Mouse (Mus musculus): ENCODE data around the gene Timm17b. TPM values are rescaled to one million over a fixed set of nuclear protein-coding genes. Genes with fewer than 3 reads are reported as not detected.

Timm17b gene
- polyA plus RNA-seq (2015; fragmentation: Nextera tagmentation; extraction: Ambion mirVana): 82.3 and 88.9 TPM in 2 replicates

GRCm38 (mm10) chrX:7898880-7899874, at the start of gene Timm17b, which contains the start of gene Pqbp1:
Gene Timm17b (plus strand): TSS chrX:7899357.
Gene Pqbp1 (minus strand): TSS chrX:7899269.
- peak within 1 kb of the TSS; percentile 85 for H3K27ac ChIP-seq (ENCODE audit: low read length)
- no peaks in the 10 kb centered on the region for H3K4me1 ChIP-seq (ENCODE audit: insufficient read depth, low read depth, low read length)
- ATAC-seq: peak; percentile 99
- H3K9me3 ChIP-seq (ENCODE audit: low read length): no peaks in the 10 kb centered on the region
- peak within 1 kb of the TSS; percentile 54 for H3K4me3 ChIP-seq (ENCODE audit: low read depth, low read length)
- 12% methylated on average over 61 of the region's 62 CpGs for WGBS
- H3K36me3 ChIP-seq (ENCODE audit: insufficient read depth, low read length): no peaks in the 10 kb centered on the region
- peak within 1 kb of the TSS; percentile 39 for H3K9ac ChIP-seq (replicated peaks; ENCODE audit: low read depth)
- DNase-seq (ENCODE audit: low spot score): peak; percentile 95
- TF ChIP-seq CTCF (IDR thresholded peaks at IDR 0.05): no peak
- TF ChIP-seq EP300 (IDR thresholded peaks at IDR 0.05): peak; percentile 57
- H3K4me2 ChIP-seq (replicated peaks; ENCODE audit: low read depth, low read length): peak within 1 kb of the TSS; percentile 50
- H3K27me3 ChIP-seq (replicated peaks; ENCODE audit: insufficient read depth, low read length): no peaks in the 10 kb centered on the region

GRCm38 (mm10) chrX:7854578-7854977, 44.6 kb upstream of the Timm17b start:
- Histone ChIP-seq H3K27ac (ENCODE audit: low read length) (no peak overlapping the region), H3K9ac (replicated peaks; ENCODE audit: low read depth) (no peak overlapping the region), H3K36me3 (ENCODE audit: insufficient read depth, low read length) (no peaks in the 10 kb centered on the region), H3K27me3 (replicated peaks; ENCODE audit: insufficient read depth, low read length) (no peaks in the 10 kb centered on the region), H3K4me3 (ENCODE audit: low read depth, low read length) (no peak overlapping the region), H3K9me3 (ENCODE audit: low read length) (no peaks in the 10 kb centered on the region), H3K4me1 (ENCODE audit: insufficient read depth, low read depth, low read length) (no peaks in the 10 kb centered on the region), H3K4me2 (replicated peaks; ENCODE audit: low read depth, low read length) (no peak overlapping the region)
- WGBS: 29% methylated on average over 2 of the region's 2 CpGs
- TF ChIP-seq CTCF (IDR thresholded peaks at IDR 0.05): peak; percentile 67
- no peak for TF ChIP-seq EP300 (IDR thresholded peaks at IDR 0.05)
- DNase-seq (ENCODE audit: low spot score) (peak; percentile 52), ATAC-seq (no peak)

GRCm38 (mm10) chrX:7859191-7859753, 39.9 kb upstream of the Timm17b start:
- 83% methylated on average over 3 of the region's 3 CpGs for WGBS
- Histone ChIP-seq H3K4me2 (replicated peaks; ENCODE audit: low read depth, low read length) (no peak overlapping the region), H3K36me3 (ENCODE audit: insufficient read depth, low read length) (no peaks in the 10 kb centered on the region), H3K9ac (replicated peaks; ENCODE audit: low read depth) (no peak overlapping the region), H3K4me3 (ENCODE audit: low read depth, low read length) (no peak overlapping the region), H3K27me3 (replicated peaks; ENCODE audit: insufficient read depth, low read length) (no peaks in the 10 kb centered on the region), H3K27ac (ENCODE audit: low read length) (no peak overlapping the region), H3K9me3 (ENCODE audit: low read length) (no peaks in the 10 kb centered on the region), H3K4me1 (ENCODE audit: insufficient read depth, low read depth, low read length) (no peaks in the 10 kb centered on the region)
- DNase-seq (ENCODE audit: low spot score) (no peak), ATAC-seq (no peak)
- TF ChIP-seq EP300 (IDR thresholded peaks at IDR 0.05) (no peak), CTCF (IDR thresholded peaks at IDR 0.05) (no peak)

- Histone ChIP-seq H3K4me2 (replicated peaks; ENCODE audit: low read depth, low read length) (no peak overlapping the region), H3K27me3 (replicated peaks; ENCODE audit: insufficient read depth, low read length) (no peaks in the 10 kb centered on the region), H3K9me3 (ENCODE audit: low read length) (no peaks in the 10 kb centered on the region), H3K27ac (ENCODE audit: low read length) (no peak overlapping the region), H3K4me1 (ENCODE audit: insufficient read depth, low read depth, low read length) (no peaks in the 10 kb centered on the region), H3K9ac (replicated peaks; ENCODE audit: low read depth) (no peak overlapping the region), H3K36me3 (ENCODE audit: insufficient read depth, low read length) (no peaks in the 10 kb centered on the region; the same call in 1 of the 2 replicates), H3K4me3 (ENCODE audit: low read depth, low read length) (no peak overlapping the region)
- no peak for TF ChIP-seq CTCF (IDR thresholded peaks at IDR 0.05)
- no peak for TF ChIP-seq EP300 (IDR thresholded peaks at IDR 0.05)
- WGBS: 83% methylated on average over 1 of the region's 1 CpGs
- DNase-seq (ENCODE audit: low spot score): no peak
- no peak for ATAC-seq
Observed at GRCm38 (mm10) chrX:7863181-7863580, 36.0 kb upstream of the Timm17b start.

GRCm38 (mm10) chrX:7864551-7864950, 34.6 kb upstream of the Timm17b start:
- Histone ChIP-seq H3K9ac (replicated peaks; ENCODE audit: low read depth) (no peak overlapping the region), H3K4me2 (replicated peaks; ENCODE audit: low read depth, low read length) (no peak overlapping the region), H3K27ac (ENCODE audit: low read length) (no peak overlapping the region), H3K27me3 (replicated peaks; ENCODE audit: insufficient read depth, low read length) (no peaks in the 10 kb centered on the region), H3K36me3 (ENCODE audit: insufficient read depth, low read length) (no peaks in the 10 kb centered on the region; the same call in 1 of the 2 replicates), H3K4me3 (ENCODE audit: low read depth, low read length) (no peak overlapping the region), H3K9me3 (ENCODE audit: low read length) (no peaks in the 10 kb centered on the region), H3K4me1 (ENCODE audit: insufficient read depth, low read depth, low read length) (no peaks in the 10 kb centered on the region)
- DNase-seq (ENCODE audit: low spot score): no peak
- WGBS: 78% methylated on average over 3 of the region's 3 CpGs
- TF ChIP-seq CTCF (IDR thresholded peaks at IDR 0.05): no peak
- no peak for TF ChIP-seq EP300 (IDR thresholded peaks at IDR 0.05)
- ATAC-seq: no peak

GRCm38 (mm10) chrX:7865343-7865742, 33.8 kb upstream of the Timm17b start:
- H3K9ac ChIP-seq (replicated peaks; ENCODE audit: low read depth): no peak overlapping the region
- H3K4me2 ChIP-seq (replicated peaks; ENCODE audit: low read depth, low read length): no peak overlapping the region
- no peak overlapping the region for H3K27ac ChIP-seq (ENCODE audit: low read length)
- H3K9me3 ChIP-seq (ENCODE audit: low read length): no peaks in the 10 kb centered on the region
- ATAC-seq (no peak), DNase-seq (ENCODE audit: low spot score) (no peak)
- WGBS: 50% methylated on average over 2 of the region's 2 CpGs
- no peak for TF ChIP-seq CTCF (IDR thresholded peaks at IDR 0.05)
- no peak for TF ChIP-seq EP300 (IDR thresholded peaks at IDR 0.05)
- no peaks in the 10 kb centered on the region; the same call in 1 of the 2 replicates for H3K36me3 ChIP-seq (ENCODE audit: insufficient read depth, low read length)
- H3K4me3 ChIP-seq (ENCODE audit: low read depth, low read length): no peak overlapping the region
- H3K4me1 ChIP-seq (ENCODE audit: insufficient read depth, low read depth, low read length): no peaks in the 10 kb centered on the region
- no peaks in the 10 kb centered on the region for H3K27me3 ChIP-seq (replicated peaks; ENCODE audit: insufficient read depth, low read length)
